Mouse (Mus musculus): Measurements from ENCODE around the gene Pde4dip. TPM values are rescaled to one million over a fixed set of nuclear protein-coding genes. Genes with fewer than 3 reads are reported as not detected.
A peak's percentile ranks its signal among the peaks of the same experiment; 100 is the strongest.

Gene Pde4dip
- polyA plus RNA-seq, 1 experiment from 2014 or later, result 60.3 TPM

- Histone ChIP-seq H3K27me3 (replicated peaks; ENCODE audit: control insufficient read depth, insufficient read depth, low read length) (no peaks in the 10 kb centered on the region), H3K27ac (ENCODE audit: low read depth, low read length) (no peak overlapping the region), H3K9me3 (ENCODE audit: control insufficient read depth, low read length) (no peaks in the 10 kb centered on the region), H3K4me1 (ENCODE audit: control insufficient read depth, insufficient read depth, low read depth, low read length) (no peaks in the 10 kb centered on the region), H3K36me3 (ENCODE audit: control insufficient read depth, insufficient read depth, low read length) (peaks cover 1% of the 10 kb centered on the region; the same call in 1 of the 2 replicates), H3K9ac (ENCODE audit: low read depth, low read length) (no peak overlapping the region), H3K4me2 (ENCODE audit: low read length) (no peak overlapping the region), H3K4me3 (ENCODE audit: low read length) (no peak overlapping the region)
- no peak for ATAC-seq
- 92% methylated on average over 5 of the region's 5 CpGs for WGBS
Observed at GRCm38 (mm10) chr3:97835888-97836287, 52.6 kb downstream of the Pde4dip start.

GRCm38 (mm10) chr3:97834625-97835024 lies 53.9 kb downstream of the Pde4dip start:
- no peak overlapping the region for H3K4me3 ChIP-seq (ENCODE audit: low read length)
- H3K36me3 ChIP-seq (ENCODE audit: control insufficient read depth, insufficient read depth, low read length), result no peaks in the 10 kb centered on the region
- WGBS, result 43% methylated on average over 1 of the region's 1 CpGs
- no peaks in the 10 kb centered on the region for H3K27me3 ChIP-seq (replicated peaks; ENCODE audit: control insufficient read depth, insufficient read depth, low read length)
- H3K27ac ChIP-seq (ENCODE audit: low read depth, low read length), result no peak overlapping the region
- H3K4me2 ChIP-seq (ENCODE audit: low read length), result no peak overlapping the region
- ATAC-seq, result no peak
- H3K9ac ChIP-seq (ENCODE audit: low read depth, low read length), result no peak overlapping the region
- no peaks in the 10 kb centered on the region for H3K4me1 ChIP-seq (ENCODE audit: control insufficient read depth, insufficient read depth, low read depth, low read length)
- H3K9me3 ChIP-seq (ENCODE audit: control insufficient read depth, low read length), result no peaks in the 10 kb centered on the region

GRCm38 (mm10) chr3:97831564-97832320 lies 56.8 kb downstream of the Pde4dip start:
- Histone ChIP-seq H3K4me1 (ENCODE audit: control insufficient read depth, insufficient read depth, low read depth, low read length) (no peaks in the 10 kb centered on the region), H3K4me2 (ENCODE audit: low read length) (no peak overlapping the region), H3K36me3 (ENCODE audit: control insufficient read depth, insufficient read depth, low read length) (no peaks in the 10 kb centered on the region), H3K4me3 (ENCODE audit: low read length) (no peak overlapping the region), H3K27me3 (replicated peaks; ENCODE audit: control insufficient read depth, insufficient read depth, low read length) (no peaks in the 10 kb centered on the region), H3K27ac (ENCODE audit: low read depth, low read length) (no peak overlapping the region), H3K9me3 (ENCODE audit: control insufficient read depth, low read length) (no peaks in the 10 kb centered on the region), H3K9ac (ENCODE audit: low read depth, low read length) (no peak overlapping the region)
- ATAC-seq, result no peak
- 88% methylated on average over 15 of the region's 15 CpGs for WGBS

GRCm38 (mm10) chr3:97830622-97831021 lies 57.9 kb downstream of the Pde4dip start:
- H3K9ac ChIP-seq (ENCODE audit: low read depth, low read length), result no peak overlapping the region
- 63% methylated on average over 2 of the region's 2 CpGs for WGBS
- no peak overlapping the region for H3K4me2 ChIP-seq (ENCODE audit: low read length)
- H3K36me3 ChIP-seq (ENCODE audit: control insufficient read depth, insufficient read depth, low read length), result no peaks in the 10 kb centered on the region
- no peaks in the 10 kb centered on the region for H3K4me1 ChIP-seq (ENCODE audit: control insufficient read depth, insufficient read depth, low read depth, low read length)
- peak; percentile 37; the same call in 1 of the 2 replicates for ATAC-seq
- H3K27ac ChIP-seq (ENCODE audit: low read depth, low read length), result no peak overlapping the region
- no peaks in the 10 kb centered on the region for H3K27me3 ChIP-seq (replicated peaks; ENCODE audit: control insufficient read depth, insufficient read depth, low read length)
- H3K9me3 ChIP-seq (ENCODE audit: control insufficient read depth, low read length), result no peaks in the 10 kb centered on the region
- no peak overlapping the region for H3K4me3 ChIP-seq (ENCODE audit: low read length)

GRCm38 (mm10) chr3:97830122-97830521 lies 58.4 kb downstream of the Pde4dip start:
- Histone ChIP-seq H3K4me1 (ENCODE audit: control insufficient read depth, insufficient read depth, low read depth, low read length) (no peaks in the 10 kb centered on the region; the same call in 1 of the 2 replicates), H3K4me2 (ENCODE audit: low read length) (no peak overlapping the region), H3K4me3 (ENCODE audit: low read length) (no peak overlapping the region), H3K9ac (ENCODE audit: low read depth, low read length) (no peak overlapping the region), H3K27ac (ENCODE audit: low read depth, low read length) (no peak overlapping the region), H3K36me3 (ENCODE audit: control insufficient read depth, insufficient read depth, low read length) (no peaks in the 10 kb centered on the region), H3K9me3 (ENCODE audit: control insufficient read depth, low read length) (no peaks in the 10 kb centered on the region), H3K27me3 (replicated peaks; ENCODE audit: control insufficient read depth, insufficient read depth, low read length) (0 out of 2 replicates have a peak, but pooled peaks cover 2% of the 10 kb centered on the region)
- WGBS, result 23% methylated on average over 2 of the region's 2 CpGs
- ATAC-seq, result peak; percentile 66; the same call in 1 of the 2 replicates

DNA sequence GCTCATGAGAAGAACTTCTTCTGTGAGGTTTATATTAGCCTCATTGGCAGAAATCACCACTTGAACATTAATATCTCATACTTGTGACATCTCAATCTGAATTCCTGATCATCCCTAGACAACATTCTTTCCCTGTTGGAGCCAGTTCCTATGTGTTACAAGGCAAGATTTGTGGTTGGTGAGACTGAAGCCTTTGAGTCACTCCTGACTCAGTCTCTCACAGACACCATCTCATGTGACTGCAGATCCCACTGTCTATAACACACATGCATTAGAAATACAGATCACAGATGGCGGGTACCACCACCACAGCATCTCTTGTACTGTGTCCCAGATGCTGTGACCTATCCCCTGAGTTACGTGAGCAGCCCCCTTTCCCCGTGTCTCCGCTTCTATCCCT lies 60.2 kb downstream of the Pde4dip start:
- no peaks in the 10 kb centered on the region for H3K9me3 ChIP-seq (ENCODE audit: control insufficient read depth, low read length)
- H3K27me3 ChIP-seq (replicated peaks; ENCODE audit: control insufficient read depth, insufficient read depth, low read length), result peaks cover 6% of the 10 kb centered on the region; the same call in 1 of the 2 replicates
- no peak overlapping the region for H3K9ac ChIP-seq (ENCODE audit: low read depth, low read length)
- H3K27ac ChIP-seq (ENCODE audit: low read depth, low read length), result no peak overlapping the region
- no peak overlapping the region for H3K4me2 ChIP-seq (ENCODE audit: low read length)
- no peak overlapping the region for H3K4me3 ChIP-seq (ENCODE audit: low read length)
- H3K4me1 ChIP-seq (ENCODE audit: control insufficient read depth, insufficient read depth, low read depth, low read length), result no peaks in the 10 kb centered on the region; the same call in 1 of the 2 replicates
- WGBS, result 93% methylated on average over 4 of the region's 4 CpGs
- no peaks in the 10 kb centered on the region for H3K36me3 ChIP-seq (ENCODE audit: control insufficient read depth, insufficient read depth, low read length)
- no peak for ATAC-seq

DNA sequence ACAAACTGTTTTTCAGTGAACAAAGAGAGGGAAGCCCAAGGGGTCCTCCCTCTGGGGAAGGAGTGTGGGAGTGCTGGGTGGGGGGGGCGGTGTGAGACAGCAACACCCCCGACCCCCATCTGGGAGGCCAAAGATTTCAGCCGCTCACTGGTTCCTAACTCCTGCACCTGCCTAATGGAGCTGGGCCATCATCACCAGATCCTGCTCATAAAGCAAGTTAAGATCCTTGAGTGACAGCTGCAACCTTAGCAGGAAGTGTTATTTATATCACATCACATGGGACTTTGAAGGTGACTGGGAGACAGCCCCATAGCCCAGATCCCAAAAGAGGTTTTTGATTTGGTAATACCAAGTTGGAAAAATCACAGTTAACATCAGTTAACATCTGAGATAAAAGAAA lies 63.3 kb downstream of the Pde4dip start:
- 15% methylated on average over 3 of the region's 3 CpGs for WGBS
- H3K9ac ChIP-seq (ENCODE audit: low read depth, low read length), result no peak overlapping the region

GRCm38 (mm10) chr3:97824744-97825143 lies 63.8 kb downstream of the Pde4dip start:
- Histone ChIP-seq H3K4me3 (ENCODE audit: low read length) (no peak overlapping the region), H3K9ac (ENCODE audit: low read depth, low read length) (no peak overlapping the region)

More for the DNA sequence above, 63.3 kb downstream of the Pde4dip start:
- no peaks in the 10 kb centered on the region for H3K36me3 ChIP-seq (ENCODE audit: control insufficient read depth, insufficient read depth, low read length)
- no peaks in the 10 kb centered on the region; the same call in 1 of the 2 replicates for H3K4me1 ChIP-seq (ENCODE audit: control insufficient read depth, insufficient read depth, low read depth, low read length)
- H3K27ac ChIP-seq (ENCODE audit: low read depth, low read length), result no peak overlapping the region
- H3K4me2 ChIP-seq (ENCODE audit: low read length), result no peak overlapping the region
- no peaks in the 10 kb centered on the region for H3K9me3 ChIP-seq (ENCODE audit: control insufficient read depth, low read length)
- no peak for ATAC-seq
- H3K27me3 ChIP-seq (replicated peaks; ENCODE audit: control insufficient read depth, insufficient read depth, low read length), result peaks cover 6% of the 10 kb centered on the region; the same call in 1 of the 2 replicates
- no peak overlapping the region for H3K4me3 ChIP-seq (ENCODE audit: low read length)

DNA sequence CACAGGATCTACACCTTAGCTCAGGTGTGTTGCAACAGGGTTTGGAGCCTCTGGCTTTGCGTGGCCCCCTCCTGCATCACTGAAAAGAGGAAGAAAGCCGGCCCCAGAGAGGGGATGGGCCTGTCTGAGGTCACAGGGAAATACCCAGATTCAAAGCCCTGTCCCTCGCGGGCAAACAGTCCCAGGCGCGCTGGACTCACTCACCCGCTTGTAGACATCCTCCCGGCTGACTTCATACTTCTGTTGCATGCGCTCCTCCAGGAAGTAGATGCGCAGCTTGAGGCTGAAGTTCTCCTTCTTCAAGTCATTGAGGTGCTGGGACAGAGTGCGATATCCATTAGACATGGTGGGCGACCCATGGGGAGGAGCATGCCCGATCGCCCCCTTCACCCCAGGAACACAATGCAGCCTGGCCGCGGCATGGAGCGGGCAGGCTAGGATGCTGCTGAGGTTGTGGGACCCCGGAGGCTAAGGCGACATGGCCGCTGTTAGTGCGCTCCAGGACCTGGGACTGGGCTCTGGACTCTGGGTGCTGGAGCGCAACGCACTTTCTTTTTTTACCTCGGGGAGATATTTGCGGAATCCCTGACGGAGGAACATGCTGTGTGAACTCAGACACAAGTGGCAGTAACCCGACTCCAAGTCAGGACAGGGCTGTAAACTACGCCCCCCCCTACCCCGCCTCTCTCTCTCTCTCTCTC lies 64.3 kb downstream of the Pde4dip start:
- WGBS, result 3% methylated on average over 27 of the region's 29 CpGs
- H3K4me1 ChIP-seq (ENCODE audit: control insufficient read depth, insufficient read depth, low read depth, low read length), result no peaks in the 10 kb centered on the region; the same call in 1 of the 2 replicates
- no peak for ATAC-seq

More at GRCm38 (mm10) chr3:97824744-97825143, 63.8 kb downstream of the Pde4dip start:
- no peaks in the 10 kb centered on the region for H3K36me3 ChIP-seq (ENCODE audit: control insufficient read depth, insufficient read depth, low read length)
- H3K4me2 ChIP-seq (ENCODE audit: low read length), result peak overlapping the region; percentile 60
- WGBS, result 13% methylated on average over 4 of the region's 5 CpGs
- no peak for ATAC-seq
- H3K27me3 ChIP-seq (replicated peaks; ENCODE audit: control insufficient read depth, insufficient read depth, low read length), result peaks cover 6% of the 10 kb centered on the region; the same call in 1 of the 2 replicates
- no peaks in the 10 kb centered on the region for H3K9me3 ChIP-seq (ENCODE audit: control insufficient read depth, low read length)
- no peak overlapping the region for H3K27ac ChIP-seq (ENCODE audit: low read depth, low read length)
- no peaks in the 10 kb centered on the region; the same call in 1 of the 2 replicates for H3K4me1 ChIP-seq (ENCODE audit: control insufficient read depth, insufficient read depth, low read depth, low read length)

More for the DNA sequence above, 64.3 kb downstream of the Pde4dip start:
- no peak overlapping the region for H3K27ac ChIP-seq (ENCODE audit: low read depth, low read length)
- H3K9ac ChIP-seq (ENCODE audit: low read depth, low read length), result peak overlapping the region; percentile 6; the same call in 1 of the 2 replicates
- H3K4me3 ChIP-seq (ENCODE audit: low read length), result peak overlapping the region; percentile 40
- H3K36me3 ChIP-seq (ENCODE audit: control insufficient read depth, insufficient read depth, low read length), result no peaks in the 10 kb centered on the region
- no peaks in the 10 kb centered on the region for H3K9me3 ChIP-seq (ENCODE audit: control insufficient read depth, low read length)
- H3K27me3 ChIP-seq (replicated peaks; ENCODE audit: control insufficient read depth, insufficient read depth, low read length), result peaks cover 6% of the 10 kb centered on the region; the same call in 1 of the 2 replicates
- H3K4me2 ChIP-seq (ENCODE audit: low read length), result peak overlapping the region; percentile 60

Data from hindbrain, embryonic 16.5 days (tissue).